Mouse (Mus musculus): ENCODE results near the gene Tspo. TPM values are rescaled to one million over a fixed set of nuclear protein-coding genes. Genes with fewer than 3 reads are reported as not detected.

Tspo gene
- 10.1 and 10.6 TPM in 2 replicates for polyA plus RNA-seq (2015; fragmentation: Nextera tagmentation; extraction: Ambion mirVana)

GRCm38 (mm10) chr15:83563327-83563856 lies at the start of gene Tspo, which contains the start of gene Mcat:
TSS of gene Tspo (plus strand) at chr15:83563592.
TSS of gene Mcat (minus strand) at chr15:83563787.
- WGBS: under 1% methylated on average over 27 of the region's 28 CpGs
- H3K9ac ChIP-seq (replicated peaks; ENCODE audit: low read depth, low read length): peak within 1 kb of the TSS; percentile 36

GRCm38 (mm10) chr15:83515018-83515417 lies 48.4 kb upstream of the Tspo start:
- WGBS: 52% methylated on average over 5 of the region's 5 CpGs
- no peak overlapping the region for H3K4me3 ChIP-seq (replicated peaks; ENCODE audit: low read length)
- H3K36me3 ChIP-seq (ENCODE audit: control insufficient read depth, insufficient read depth): no peaks in the 10 kb centered on the region
- no peaks in the 10 kb centered on the region for H3K9me3 ChIP-seq (ENCODE audit: control insufficient read depth, low read length)
- no peaks in the 10 kb centered on the region for H3K27me3 ChIP-seq (replicated peaks; ENCODE audit: control insufficient read depth, insufficient read depth, low read length)
- H3K9ac ChIP-seq (replicated peaks; ENCODE audit: low read depth, low read length): no peak overlapping the region
- peaks cover 10% of the 10 kb centered on the region for H3K4me1 ChIP-seq (replicated peaks; ENCODE audit: control insufficient read depth, insufficient read depth, low read length)
- no peak overlapping the region for H3K4me2 ChIP-seq (ENCODE audit: low read length)
- ATAC-seq: no peak
- no peak overlapping the region for H3K27ac ChIP-seq (ENCODE audit: low read length)

More at GRCm38 (mm10) chr15:83563327-83563856, at the start of gene Tspo, which contains the start of gene Mcat:
- Histone ChIP-seq H3K4me3 (replicated peaks; ENCODE audit: low read length) (peak within 1 kb of the TSS; percentile 26), H3K9me3 (ENCODE audit: control insufficient read depth, low read length) (no peaks in the 10 kb centered on the region), H3K36me3 (ENCODE audit: control insufficient read depth, insufficient read depth) (no peaks in the 10 kb centered on the region), H3K27me3 (replicated peaks; ENCODE audit: control insufficient read depth, insufficient read depth, low read length) (peaks cover 2% of the 10 kb centered on the region; the same call in 1 of the 2 replicates), H3K4me2 (ENCODE audit: low read length) (peak within 1 kb of the TSS; percentile 67), H3K4me1 (replicated peaks; ENCODE audit: control insufficient read depth, insufficient read depth, low read length) (peaks cover 20% of the 10 kb centered on the region), H3K27ac (ENCODE audit: low read length) (no peak within 1 kb of the TSS)
- ATAC-seq: peak; percentile 36; the same call in 1 of the 2 replicates

GRCm38 (mm10) chr15:83518215-83519048 lies 45.0 kb upstream of the Tspo start:
- peak overlapping the region; percentile 28; the same call in 1 of the 2 replicates for H3K4me2 ChIP-seq (ENCODE audit: low read length)
- 33% methylated on average over 20 of the region's 20 CpGs for WGBS
- H3K9me3 ChIP-seq (ENCODE audit: control insufficient read depth, low read length): no peaks in the 10 kb centered on the region
- no peak overlapping the region for H3K4me3 ChIP-seq (replicated peaks; ENCODE audit: low read length)
- H3K27me3 ChIP-seq (replicated peaks; ENCODE audit: control insufficient read depth, insufficient read depth, low read length): no peaks in the 10 kb centered on the region
- no peak overlapping the region for H3K27ac ChIP-seq (ENCODE audit: low read length)
- ATAC-seq: peak; percentile 68; the same call in 1 of the 2 replicates
- H3K36me3 ChIP-seq (ENCODE audit: control insufficient read depth, insufficient read depth): no peaks in the 10 kb centered on the region
- H3K4me1 ChIP-seq (replicated peaks; ENCODE audit: control insufficient read depth, insufficient read depth, low read length): 0 out of 2 replicates have a peak, but pooled peaks cover 4% of the 10 kb centered on the region
- H3K9ac ChIP-seq (replicated peaks; ENCODE audit: low read depth, low read length): no peak overlapping the region

- Histone ChIP-seq H3K4me3 (replicated peaks; ENCODE audit: low read length) (no peak overlapping the region), H3K9me3 (ENCODE audit: control insufficient read depth, low read length) (no peaks in the 10 kb centered on the region), H3K4me1 (replicated peaks; ENCODE audit: control insufficient read depth, insufficient read depth, low read length) (0 out of 2 replicates have a peak, but pooled peaks cover 4% of the 10 kb centered on the region), H3K27ac (ENCODE audit: low read length) (no peak overlapping the region), H3K36me3 (ENCODE audit: control insufficient read depth, insufficient read depth) (no peaks in the 10 kb centered on the region), H3K27me3 (replicated peaks; ENCODE audit: control insufficient read depth, insufficient read depth, low read length) (peaks cover 4% of the 10 kb centered on the region), H3K4me2 (ENCODE audit: low read length) (no peak overlapping the region), H3K9ac (replicated peaks; ENCODE audit: low read depth, low read length) (no peak overlapping the region)
- WGBS: 80% methylated on average over 6 of the region's 6 CpGs
- ATAC-seq: no peak
Measured at GRCm38 (mm10) chr15:83520861-83521382, 42.5 kb upstream of the Tspo start.

- no peak overlapping the region for H3K4me3 ChIP-seq (replicated peaks; ENCODE audit: low read length)
- H3K9me3 ChIP-seq (ENCODE audit: control insufficient read depth, low read length): no peaks in the 10 kb centered on the region
- peaks cover 16% of the 10 kb centered on the region for H3K4me1 ChIP-seq (replicated peaks; ENCODE audit: control insufficient read depth, insufficient read depth, low read length)
- no peak for ATAC-seq
- no peaks in the 10 kb centered on the region for H3K36me3 ChIP-seq (ENCODE audit: control insufficient read depth, insufficient read depth)
- H3K27ac ChIP-seq (ENCODE audit: low read length): no peak overlapping the region
- WGBS: 25% methylated on average over 7 of the region's 7 CpGs
- no peak overlapping the region for H3K4me2 ChIP-seq (ENCODE audit: low read length)
- H3K9ac ChIP-seq (replicated peaks; ENCODE audit: low read depth, low read length): no peak overlapping the region
- peaks cover 26% of the 10 kb centered on the region for H3K27me3 ChIP-seq (replicated peaks; ENCODE audit: control insufficient read depth, insufficient read depth, low read length)
Measured at GRCm38 (mm10) chr15:83523196-83523595, 40.2 kb upstream of the Tspo start.

- WGBS: 58% methylated on average over 14 of the region's 14 CpGs
- peaks cover 12% of the 10 kb centered on the region for H3K4me1 ChIP-seq (replicated peaks; ENCODE audit: control insufficient read depth, insufficient read depth, low read length)
- ATAC-seq: no peak
- peaks cover 26% of the 10 kb centered on the region for H3K27me3 ChIP-seq (replicated peaks; ENCODE audit: control insufficient read depth, insufficient read depth, low read length)
- H3K36me3 ChIP-seq (ENCODE audit: control insufficient read depth, insufficient read depth): no peaks in the 10 kb centered on the region
- H3K9me3 ChIP-seq (ENCODE audit: control insufficient read depth, low read length): no peaks in the 10 kb centered on the region
- H3K4me3 ChIP-seq (replicated peaks; ENCODE audit: low read length): no peak overlapping the region
- H3K4me2 ChIP-seq (ENCODE audit: low read length): no peak overlapping the region
- no peak overlapping the region for H3K9ac ChIP-seq (replicated peaks; ENCODE audit: low read depth, low read length)
- no peak overlapping the region for H3K27ac ChIP-seq (ENCODE audit: low read length)
Measured at GRCm38 (mm10) chr15:83523638-83524332, 39.6 kb upstream of the Tspo start.

GRCm38 (mm10) chr15:83524333-83524729 lies 39.1 kb upstream of the Tspo start:
- Histone ChIP-seq H3K4me1 (replicated peaks; ENCODE audit: control insufficient read depth, insufficient read depth, low read length) (peaks cover 12% of the 10 kb centered on the region), H3K27me3 (replicated peaks; ENCODE audit: control insufficient read depth, insufficient read depth, low read length) (peaks cover 26% of the 10 kb centered on the region), H3K9ac (replicated peaks; ENCODE audit: low read depth, low read length) (no peak overlapping the region), H3K4me3 (replicated peaks; ENCODE audit: low read length) (no peak overlapping the region), H3K4me2 (ENCODE audit: low read length) (no peak overlapping the region), H3K27ac (ENCODE audit: low read length) (no peak overlapping the region), H3K9me3 (ENCODE audit: control insufficient read depth, low read length) (no peaks in the 10 kb centered on the region), H3K36me3 (ENCODE audit: control insufficient read depth, insufficient read depth) (no peaks in the 10 kb centered on the region)
- ATAC-seq: no peak
- 59% methylated on average over 3 of the region's 3 CpGs for WGBS

- Histone ChIP-seq H3K9me3 (ENCODE audit: control insufficient read depth, low read length) (no peaks in the 10 kb centered on the region), H3K36me3 (ENCODE audit: control insufficient read depth, insufficient read depth) (no peaks in the 10 kb centered on the region), H3K27ac (ENCODE audit: low read length) (no peak within 1 kb of the TSS), H3K4me3 (replicated peaks; ENCODE audit: low read length) (peak within 1 kb of the TSS; percentile 51), H3K9ac (replicated peaks; ENCODE audit: low read depth, low read length) (peak within 1 kb of the TSS; percentile 46), H3K4me1 (replicated peaks; ENCODE audit: control insufficient read depth, insufficient read depth, low read length) (peaks cover 12% of the 10 kb centered on the region), H3K4me2 (ENCODE audit: low read length) (peak within 1 kb of the TSS; percentile 92), H3K27me3 (replicated peaks; ENCODE audit: control insufficient read depth, insufficient read depth, low read length) (peaks cover 26% of the 10 kb centered on the region)
- ATAC-seq: peak; percentile 69
- WGBS: under 1% methylated on average over 45 of the region's 45 CpGs
Measured at GRCm38 (mm10) chr15:83526424-83527091, 36.8 kb upstream of the Tspo start, which contains the start of gene Bik. TSS of gene Bik (plus strand) at chr15:83526862.
